Mouse (Mus musculus) heart, embryonic 11.5 days (tissue): ENCODE measurements around the gene Foxn4. TPM values are rescaled to one million over a fixed set of nuclear protein-coding genes. Genes with fewer than 3 reads are reported as not detected.
A peak's percentile ranks its signal among the peaks of the same experiment; 100 is the strongest.

Experiments
- ATAC-seq: fragments of 200-750 bp; cut with Nextera tagmentation; replicated peaks from 2 replicates; pipeline ENCODE4 v1.8.0; 2017; ENCODE audit warnings: moderate library complexity; ENCODE audit not compliant: insufficient number of reproducible peaks, low FRiP score, low TSS enrichment
- H3K27ac ChIP-seq: fragments of 300-500 bp; sonication (generic); 2 replicates; pipeline ENCODE4 v1.5.1; 2014; ENCODE audit warnings: mild to moderate bottlenecking, low read depth, low read length
- H3K27me3 ChIP-seq: fragments of 300-500 bp; sonication (generic); 2 replicates; pipeline ENCODE4 v1.6.1; 2014; ENCODE audit warnings: mild to moderate bottlenecking, low read length, mixed read lengths; ENCODE audit not compliant: control insufficient read depth, insufficient read depth
- H3K36me3 ChIP-seq: fragments of 300-500 bp; sonication (generic); 2 replicates; pipeline ENCODE4 v1.6.1; 2014; ENCODE audit warnings: mild to moderate bottlenecking, low read length, moderate library complexity, mixed read lengths; ENCODE audit not compliant: control insufficient read depth, insufficient read depth
- H3K4me1 ChIP-seq: fragments of 300-500 bp; sonication (generic); 2 replicates; pipeline ENCODE4 v1.6.1; 2014; ENCODE audit warnings: low read length; ENCODE audit not compliant: control insufficient read depth, insufficient read depth
- H3K4me2 ChIP-seq: fragments of 300-500 bp; sonication (generic); 2 replicates; pipeline ENCODE4 v1.6.1; 2014; ENCODE audit warnings: mild to moderate bottlenecking, moderate library complexity
- H3K4me3 ChIP-seq: fragments of 300-500 bp; sonication (generic); 2 replicates; pipeline ENCODE4 v1.5.1; 2014; ENCODE audit warnings: low read depth, low read length
- H3K9ac ChIP-seq: fragments of 300-500 bp; sonication (generic); 2 replicates; pipeline ENCODE4 v1.6.1; 2014; ENCODE audit warnings: mild to moderate bottlenecking, low read depth, low read length, moderate library complexity
- H3K9me3 ChIP-seq: fragments of 300-500 bp; sonication (generic); replicated peaks from 2 replicates; pipeline ENCODE4 v1.6.1; 2016; ENCODE audit warnings: low read length; ENCODE audit not compliant: control insufficient read depth
- WGBS: fragments of 180-500 bp; shearing (Covaris S2); extraction: QIAGEN DNeasy Blood & Tissue Kit; methylation state at CpG from one replicate; pipeline ENCODE4 v1.1.7; 2014; ENCODE audit not compliant: insufficient replicate concordance; 5-methylcytosine and 5-hydroxymethylcytosine counted together
- polyA plus RNA-seq: library from polyadenylated mRNA; unstranded; fragments of >200 nt; fragmentation: Nextera tagmentation; extraction: Ambion mirVana; gene quantifications from 2 replicates; pipeline ENCODE4 v1.2.1, GENCODE M21; 2014

Foxn4 gene
- not detected in 2 replicates for polyA plus RNA-seq

DNA sequence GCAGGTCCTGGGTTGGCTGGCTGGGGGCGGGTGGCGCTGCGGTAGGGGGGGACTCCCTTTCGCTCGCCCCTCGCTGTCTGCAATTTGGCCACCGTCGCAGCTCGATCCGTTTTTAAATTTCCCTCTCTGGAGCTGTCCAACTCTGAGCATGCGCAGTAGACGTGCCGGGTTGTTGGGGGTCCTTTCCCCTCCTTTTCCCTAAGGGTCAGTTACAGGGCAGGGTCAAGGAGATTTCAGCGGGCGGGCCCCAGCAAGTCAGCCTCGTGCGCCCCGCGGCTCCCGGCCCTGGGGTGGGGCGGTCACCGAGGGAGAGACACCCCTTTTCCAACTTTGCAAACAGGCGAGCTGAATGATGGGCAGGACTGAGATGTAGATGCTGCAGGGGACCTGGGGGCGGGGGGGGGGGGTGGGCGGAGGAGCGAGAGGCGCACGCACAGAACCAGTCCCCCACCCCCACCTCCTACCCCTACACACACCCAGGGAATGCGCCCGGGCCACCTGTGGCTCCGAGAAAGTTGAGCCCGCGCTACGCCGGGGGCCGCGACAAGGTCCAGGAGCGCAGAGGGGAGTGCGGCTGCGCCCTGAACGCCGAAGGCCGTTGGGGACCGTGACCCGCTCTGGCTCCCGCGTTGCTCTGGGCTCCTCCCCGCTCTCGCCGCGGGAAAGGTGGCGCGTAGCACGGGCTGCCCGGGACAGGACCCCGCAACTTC lies at the start of gene Foxn4:
Foxn4 (minus strand) TSS at position 115 of the 710 bp plus-strand sequence.
- WGBS: under 1% methylated on average over 40 of the region's 56 CpGs
- H3K27me3 ChIP-seq: peaks cover 88% of the 10 kb centered on the region
- H3K4me1 ChIP-seq: peaks cover 5% of the 10 kb centered on the region
- H3K9me3 ChIP-seq: no peaks in the 10 kb centered on the region
- H3K27ac ChIP-seq: no peak within 1 kb of the TSS
- ATAC-seq: 0 out of 2 replicates have a peak, but pooled peaks have one; percentile 18
- H3K4me3 ChIP-seq: peak within 1 kb of the TSS; percentile 44
- H3K9ac ChIP-seq: no peak within 1 kb of the TSS
- H3K36me3 ChIP-seq: no peaks in the 10 kb centered on the region
- peak within 1 kb of the TSS; percentile 65 for H3K4me2 ChIP-seq

DNA sequence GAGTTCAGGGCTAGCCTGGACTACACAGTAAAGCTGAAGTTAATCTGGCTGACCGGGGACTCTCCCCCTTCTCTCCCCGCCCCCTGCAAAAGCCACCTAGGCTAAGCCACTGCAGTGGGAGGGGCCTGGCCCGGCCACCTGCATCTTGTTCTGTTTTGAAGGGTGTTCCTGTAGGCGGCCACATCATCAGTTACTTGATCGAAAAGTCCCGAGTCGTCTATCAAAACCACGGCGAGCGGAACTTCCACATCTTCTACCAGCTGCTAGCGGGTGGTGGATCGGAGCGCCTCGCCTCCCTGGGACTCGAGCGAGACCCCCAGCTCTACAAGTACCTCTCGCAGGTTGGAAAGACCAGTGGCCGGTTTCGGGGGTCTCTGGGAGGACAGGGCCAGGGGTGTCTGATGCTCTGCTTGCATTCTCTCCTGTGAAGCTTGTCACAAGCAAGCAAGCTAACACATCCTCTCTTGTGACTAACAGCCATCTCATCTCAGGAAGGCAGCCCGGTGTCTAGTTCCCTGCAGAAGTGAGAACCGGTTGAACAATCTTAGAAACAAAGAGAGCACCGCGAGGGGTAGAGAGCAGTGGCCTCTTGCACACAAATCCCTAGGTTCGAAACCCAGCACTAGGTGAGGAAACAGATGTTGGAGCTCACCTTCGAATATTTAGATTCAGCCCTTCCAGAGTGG lies 49.6 kb upstream of the Foxn4 start:
- 52% methylated on average over 25 of the region's 25 CpGs for WGBS
- Histone ChIP-seq H3K4me1 (no peaks in the 10 kb centered on the region), H3K4me2 (peak overlapping the region; percentile 50), H3K27me3 (0 out of 2 replicates have a peak, but pooled peaks cover 5% of the 10 kb centered on the region), H3K9me3 (no peaks in the 10 kb centered on the region), H3K9ac (0 out of 2 replicates have a peak overlapping the region, but pooled peaks have one; percentile 10), H3K27ac (no peak overlapping the region), H3K4me3 (no peak overlapping the region), H3K36me3 (no peaks in the 10 kb centered on the region)
- ATAC-seq: no peak

- no peaks in the 10 kb centered on the region for H3K36me3 ChIP-seq
- WGBS: 69% methylated on average over 11 of the region's 11 CpGs
- no peaks in the 10 kb centered on the region for H3K9me3 ChIP-seq
- no peaks in the 10 kb centered on the region for H3K4me1 ChIP-seq
- H3K4me2 ChIP-seq: peak overlapping the region; percentile 29
- H3K27ac ChIP-seq: no peak overlapping the region
- no peak overlapping the region for H3K4me3 ChIP-seq
- no peak overlapping the region for H3K9ac ChIP-seq
- peaks cover 3% of the 10 kb centered on the region; the same call in 1 of the 2 replicates for H3K27me3 ChIP-seq
- ATAC-seq: no peak
Observed at GRCm38 (mm10) chr5:114309680-114310036, 36.1 kb upstream of the Foxn4 start.

GRCm38 (mm10) chr5:114308765-114309679 lies 35.4 kb upstream of the Foxn4 start:
- Histone ChIP-seq H3K36me3 (no peaks in the 10 kb centered on the region), H3K4me3 (no peak overlapping the region), H3K27me3 (peaks cover 3% of the 10 kb centered on the region; the same call in 1 of the 2 replicates), H3K27ac (no peak overlapping the region), H3K4me1 (no peaks in the 10 kb centered on the region), H3K4me2 (peak overlapping the region; percentile 29), H3K9me3 (no peaks in the 10 kb centered on the region), H3K9ac (no peak overlapping the region)
- no peak for ATAC-seq
- whole genome bisulfite sequencing: 49% methylated on average over 18 of the region's 18 CpGs

GRCm38 (mm10) chr5:114306496-114306895 lies 32.9 kb upstream of the Foxn4 start:
- no peak overlapping the region for H3K9ac ChIP-seq
- ATAC-seq: no peak
- 55% methylated on average over 5 of the region's 5 CpGs for WGBS
- no peaks in the 10 kb centered on the region for H3K9me3 ChIP-seq
- no peaks in the 10 kb centered on the region for H3K36me3 ChIP-seq
- no peak overlapping the region for H3K27ac ChIP-seq
- no peak overlapping the region for H3K4me3 ChIP-seq
- no peaks in the 10 kb centered on the region for H3K4me1 ChIP-seq
- no peak overlapping the region for H3K4me2 ChIP-seq
- H3K27me3 ChIP-seq: peaks cover 10% of the 10 kb centered on the region; the same call in 1 of the 2 replicates

DNA sequence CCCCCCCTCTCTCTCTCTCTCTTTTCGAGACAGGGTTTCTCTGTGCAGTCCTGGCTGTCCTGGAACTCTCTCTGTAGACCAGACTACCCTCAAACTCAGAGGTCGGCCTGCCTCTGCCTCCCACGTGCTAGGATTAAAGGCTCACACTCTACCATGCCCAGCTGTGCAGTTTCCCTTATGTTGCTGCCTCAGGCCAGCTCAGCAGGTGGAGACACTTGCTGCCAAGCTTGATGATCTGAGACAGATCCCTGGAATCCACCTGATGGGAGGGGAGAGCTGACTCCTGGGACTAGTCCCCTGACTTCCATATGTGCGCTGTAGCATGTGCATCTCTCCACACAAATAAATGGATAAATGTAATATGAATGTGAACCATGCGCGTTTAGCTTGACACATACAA lies 29.6 kb upstream of the Foxn4 start:
- no peak for ATAC-seq
- Histone ChIP-seq H3K27ac (no peak overlapping the region), H3K9me3 (no peaks in the 10 kb centered on the region), H3K9ac (no peak overlapping the region), H3K4me2 (no peak overlapping the region), H3K4me1 (no peaks in the 10 kb centered on the region), H3K4me3 (no peak overlapping the region), H3K36me3 (no peaks in the 10 kb centered on the region), H3K27me3 (peaks cover 10% of the 10 kb centered on the region; the same call in 1 of the 2 replicates)
- 68% methylated on average over 6 of the region's 6 CpGs for WGBS

DNA sequence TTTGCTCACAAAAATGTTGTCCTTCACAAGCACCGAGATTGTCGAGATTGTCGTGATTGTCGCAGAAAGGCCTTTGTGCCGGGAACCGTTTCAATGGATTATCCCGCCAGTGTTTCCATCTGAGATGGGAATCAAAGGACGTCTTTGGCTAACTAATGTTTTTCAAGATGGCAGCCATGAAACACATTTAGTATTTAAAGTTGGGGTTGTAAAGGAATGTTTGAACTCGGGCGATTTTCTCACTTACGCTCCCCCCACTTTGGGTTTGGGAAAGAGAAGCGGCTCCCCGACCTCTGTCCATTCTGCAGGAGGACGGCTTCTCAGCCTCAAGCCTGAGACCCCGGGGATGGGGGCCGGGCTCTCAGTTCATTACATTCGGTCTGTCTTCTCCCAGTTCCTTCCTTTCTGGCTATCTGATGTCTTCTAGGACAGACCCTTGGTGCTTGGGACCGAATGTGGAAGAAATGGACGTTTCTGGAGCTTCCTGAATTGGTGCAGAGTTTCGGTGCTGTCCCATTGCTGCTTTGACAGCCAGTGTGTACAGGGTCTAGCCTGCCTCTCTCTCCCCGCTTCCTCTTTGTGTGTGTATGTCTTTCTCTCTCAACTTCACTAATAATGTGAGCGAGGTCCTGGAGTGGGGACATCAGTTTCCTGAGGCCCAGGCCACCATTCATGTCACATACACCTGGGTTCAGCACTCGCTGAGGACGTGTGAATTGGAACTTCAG lies 26.4 kb upstream of the Foxn4 start:
- H3K36me3 ChIP-seq: no peaks in the 10 kb centered on the region
- no peak overlapping the region for H3K9ac ChIP-seq
- H3K4me1 ChIP-seq: no peaks in the 10 kb centered on the region
- peaks cover 10% of the 10 kb centered on the region; the same call in 1 of the 2 replicates for H3K27me3 ChIP-seq
- H3K4me3 ChIP-seq: no peak overlapping the region
- no peaks in the 10 kb centered on the region for H3K9me3 ChIP-seq
- ATAC-seq: no peak
- WGBS: 79% methylated on average over 24 of the region's 24 CpGs
- no peak overlapping the region for H3K27ac ChIP-seq
- no peak overlapping the region for H3K4me2 ChIP-seq
